Mouse (Mus musculus) testis, postnatal 14 days (tissue): ENCODE measurements around the gene Rdh5.

ENCODE experiments used
- DNase-seq: peaks from one replicate; pipeline ENCODE4 v3.0.0; 2021; ENCODE audit warnings: low spot score

The Rdh5 gene

DNA sequence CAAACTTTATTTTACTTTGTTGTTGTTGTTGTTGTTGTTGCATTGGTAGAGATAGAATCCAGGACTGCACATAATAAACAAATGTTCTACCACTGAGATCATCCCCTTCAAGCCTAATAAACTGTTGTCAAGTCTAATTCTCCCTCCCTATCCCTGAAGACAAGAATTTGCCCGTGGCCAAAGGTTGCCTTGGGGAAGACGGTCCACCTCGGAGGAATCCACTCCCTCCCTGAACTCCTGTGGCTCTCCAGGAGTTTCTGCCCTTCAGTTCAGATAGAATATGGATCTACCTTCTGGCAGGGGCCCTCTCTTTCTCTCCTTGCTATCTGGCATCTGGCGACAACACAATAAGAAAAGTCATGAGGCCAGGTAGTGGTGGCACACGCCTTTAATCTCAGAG lies 17.9 kb downstream of the Rdh5 start:
- DNase-seq: no peak

DNA sequence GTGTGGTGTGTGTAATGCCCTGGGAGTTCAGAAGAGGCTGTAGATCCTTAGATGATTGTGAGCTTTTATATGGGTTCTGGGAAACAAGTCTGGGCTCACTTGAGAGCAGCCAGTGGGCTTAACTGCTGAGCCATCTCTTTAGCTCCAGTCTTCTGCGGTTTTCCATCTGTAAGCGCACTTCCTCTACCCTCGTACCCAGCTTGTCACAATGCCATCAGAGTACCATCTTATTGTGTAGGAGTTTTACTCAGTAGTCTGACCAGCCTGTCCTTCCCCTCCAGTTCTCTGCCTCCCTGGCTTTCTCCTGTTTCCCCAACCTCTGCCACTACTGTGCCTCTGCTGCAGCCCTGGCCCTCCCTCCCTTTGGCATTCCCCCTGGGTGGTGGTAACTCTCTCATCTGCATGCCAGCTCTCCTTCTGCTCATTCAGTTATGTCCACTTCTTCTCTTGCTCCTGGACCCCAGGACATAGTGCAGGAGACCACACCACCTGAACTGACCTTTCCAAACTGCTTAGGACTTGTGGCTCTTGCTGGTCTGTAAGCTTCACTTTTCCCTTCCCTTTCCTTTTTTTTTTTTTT lies 20.2 kb downstream of the Rdh5 start:
- no peak for DNase-seq

- DNase-seq: no peak
Measured at GRCm38 (mm10) chr10:128901409-128901808, 21.3 kb downstream of the Rdh5 start.

- no peak for DNase-seq
Measured at GRCm38 (mm10) chr10:128900698-128901097, 22.0 kb downstream of the Rdh5 start, which contains the start of gene Cd63. Gene Cd63 (plus strand): TSS chr10:128900989.

- DNase-seq: no peak
Measured at GRCm38 (mm10) chr10:128899759-128900490, 22.8 kb downstream of the Rdh5 start.

DNA sequence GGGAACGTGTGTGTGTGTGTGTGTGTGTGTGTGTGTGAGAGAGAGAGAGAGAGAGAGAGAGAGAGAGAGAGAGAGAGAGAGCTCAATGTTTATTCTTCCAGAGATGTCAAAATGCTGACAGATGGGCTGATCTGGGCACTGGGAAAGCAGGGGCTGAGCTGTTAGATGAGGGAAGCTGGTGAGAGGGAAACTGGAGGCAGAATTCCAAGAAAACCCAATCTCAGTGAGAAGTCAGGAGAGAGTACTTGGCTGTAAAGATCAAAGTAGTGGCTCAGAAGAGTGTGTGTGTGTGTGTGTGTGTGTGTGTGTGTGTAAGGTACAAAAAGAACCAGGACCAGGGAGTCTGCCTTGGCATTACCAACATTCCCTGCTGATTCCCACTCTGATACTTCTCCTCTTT lies 25.2 kb downstream of the Rdh5 start:
- no peak for DNase-seq

- DNase-seq: no peak
Measured at GRCm38 (mm10) chr10:128896807-128897206, 25.9 kb downstream of the Rdh5 start.

DNA sequence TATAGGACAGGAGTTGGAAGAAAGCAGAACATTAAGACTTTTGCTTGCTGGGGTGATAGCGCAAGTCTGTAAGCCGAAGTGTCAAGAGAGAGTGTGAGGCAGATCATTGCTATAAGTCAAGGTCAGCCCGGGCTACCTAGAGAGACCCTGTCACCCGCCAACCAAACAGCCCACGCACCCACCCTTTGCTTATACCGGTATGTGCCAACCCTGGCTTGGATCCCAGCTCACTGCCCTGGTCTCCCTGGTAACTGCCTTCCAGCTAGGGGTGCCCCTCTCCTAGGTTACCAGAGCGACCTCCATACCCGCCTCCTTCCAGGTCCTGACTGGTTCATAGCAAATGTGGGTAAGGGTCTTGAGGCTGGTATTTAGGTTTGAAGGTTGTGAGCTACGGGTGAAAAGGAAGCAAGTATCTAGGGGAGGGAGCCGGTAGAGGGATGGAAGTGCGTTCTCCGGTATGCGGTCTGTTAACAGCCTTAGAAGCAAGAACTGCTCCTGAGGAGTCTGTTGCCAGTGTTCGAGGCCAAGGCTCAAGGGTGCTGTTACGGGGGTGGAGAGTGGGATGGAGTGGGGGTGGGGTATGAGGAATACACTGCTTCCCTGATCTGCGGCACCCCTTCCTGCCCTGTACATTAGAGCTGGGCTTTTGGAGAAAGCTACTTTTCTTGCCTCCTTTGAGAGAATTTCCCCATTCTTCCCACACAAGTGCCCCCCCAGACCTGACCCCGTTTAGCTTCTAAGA lies 26.6 kb downstream of the Rdh5 start:
- DNase-seq: no peak

DNA sequence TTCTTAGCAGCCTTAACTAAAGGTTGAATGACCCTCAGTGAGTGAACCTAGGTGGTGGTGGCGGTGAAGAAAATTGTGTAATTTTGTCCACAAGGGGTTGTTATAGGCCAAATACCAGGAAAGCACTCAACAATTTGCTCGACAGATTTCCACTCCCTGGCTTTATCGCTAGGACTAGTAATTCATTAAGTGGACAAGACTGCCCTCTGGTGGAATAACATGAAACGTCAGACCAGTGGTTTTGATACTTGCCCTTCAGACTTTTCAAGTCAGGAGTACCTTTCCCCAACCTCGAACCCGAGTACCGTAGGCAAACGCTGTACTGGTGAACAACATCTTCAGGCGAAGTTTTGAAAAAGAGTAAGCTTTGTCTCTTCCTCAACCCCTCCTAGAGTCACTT lies 27.3 kb downstream of the Rdh5 start:
- peak; percentile 75 for DNase-seq

GRCm38 (mm10) chr10:128892246-128892645 lies 30.4 kb downstream of the Rdh5 start:
- no peak for DNase-seq

- peak; percentile 52 for DNase-seq
Measured at GRCm38 (mm10) chr10:128891296-128892094, 31.2 kb downstream of the Rdh5 start, which contains the start of gene Gdf11. Gene Gdf11 (minus strand): TSS chr10:128891718.

DNA sequence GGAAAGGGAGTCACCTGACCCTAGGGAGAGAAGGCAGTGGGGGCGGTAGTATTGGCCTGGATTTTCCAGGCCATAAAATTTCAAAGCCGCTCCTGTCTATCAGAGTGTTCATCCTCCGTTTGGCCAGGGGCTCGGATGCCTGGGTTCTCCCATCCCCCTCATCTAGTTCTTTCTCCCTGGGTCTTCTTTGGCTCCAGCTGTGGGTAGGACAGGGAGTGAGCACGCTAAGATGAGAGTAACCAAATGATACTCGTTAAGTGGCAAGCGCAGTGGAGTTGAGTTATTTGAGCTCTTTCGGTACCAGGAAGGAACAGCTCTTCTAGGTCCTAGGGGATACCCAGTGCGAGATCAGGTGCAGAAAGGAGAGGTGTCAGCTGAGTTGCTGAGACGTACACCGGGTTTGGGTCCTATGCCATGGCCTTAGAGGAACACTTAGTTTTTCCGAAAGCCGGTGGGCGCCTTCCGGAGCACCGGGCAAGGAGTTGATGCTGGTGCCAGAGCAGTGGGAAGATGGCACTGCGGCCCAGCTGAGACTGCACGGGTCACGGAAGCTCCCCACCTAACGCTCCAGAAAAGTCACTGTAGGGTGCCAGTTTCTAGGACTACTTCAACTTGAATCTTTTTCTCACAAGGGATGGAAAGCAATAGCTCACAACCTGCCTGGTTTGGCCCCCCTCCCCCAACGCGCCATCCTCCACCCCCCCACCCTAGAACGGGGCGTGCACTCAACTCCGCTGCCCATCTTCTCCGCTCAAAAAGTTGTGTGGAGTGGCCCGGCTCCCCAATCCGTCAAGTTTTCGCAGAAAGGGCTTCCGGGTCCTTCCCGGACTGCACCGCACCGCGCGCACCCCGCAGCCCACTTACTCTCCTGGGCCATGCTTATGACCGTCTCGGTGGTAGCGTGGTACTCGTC lies 32.0 kb downstream of the Rdh5 start:
- DNase-seq: no peak

DNA sequence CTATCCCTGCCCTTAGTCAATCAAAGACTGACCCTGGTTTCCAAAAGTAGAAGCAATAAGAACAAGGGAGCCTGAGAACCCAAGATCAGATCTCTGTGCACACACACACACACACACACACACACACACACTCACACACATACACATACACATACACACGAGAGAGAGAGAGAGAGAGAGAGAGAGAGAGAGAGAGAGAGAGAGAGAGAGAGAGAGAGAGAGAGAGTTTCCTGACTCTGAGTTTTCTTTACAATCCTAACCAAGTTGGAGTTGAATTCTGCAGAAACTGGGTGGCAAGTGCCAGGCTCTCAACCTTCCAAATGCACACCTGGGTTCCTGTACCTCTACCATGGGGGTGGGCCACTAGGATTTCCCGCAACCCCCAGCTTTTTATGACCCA lies 32.8 kb downstream of the Rdh5 start:
- DNase-seq: no peak

DNA sequence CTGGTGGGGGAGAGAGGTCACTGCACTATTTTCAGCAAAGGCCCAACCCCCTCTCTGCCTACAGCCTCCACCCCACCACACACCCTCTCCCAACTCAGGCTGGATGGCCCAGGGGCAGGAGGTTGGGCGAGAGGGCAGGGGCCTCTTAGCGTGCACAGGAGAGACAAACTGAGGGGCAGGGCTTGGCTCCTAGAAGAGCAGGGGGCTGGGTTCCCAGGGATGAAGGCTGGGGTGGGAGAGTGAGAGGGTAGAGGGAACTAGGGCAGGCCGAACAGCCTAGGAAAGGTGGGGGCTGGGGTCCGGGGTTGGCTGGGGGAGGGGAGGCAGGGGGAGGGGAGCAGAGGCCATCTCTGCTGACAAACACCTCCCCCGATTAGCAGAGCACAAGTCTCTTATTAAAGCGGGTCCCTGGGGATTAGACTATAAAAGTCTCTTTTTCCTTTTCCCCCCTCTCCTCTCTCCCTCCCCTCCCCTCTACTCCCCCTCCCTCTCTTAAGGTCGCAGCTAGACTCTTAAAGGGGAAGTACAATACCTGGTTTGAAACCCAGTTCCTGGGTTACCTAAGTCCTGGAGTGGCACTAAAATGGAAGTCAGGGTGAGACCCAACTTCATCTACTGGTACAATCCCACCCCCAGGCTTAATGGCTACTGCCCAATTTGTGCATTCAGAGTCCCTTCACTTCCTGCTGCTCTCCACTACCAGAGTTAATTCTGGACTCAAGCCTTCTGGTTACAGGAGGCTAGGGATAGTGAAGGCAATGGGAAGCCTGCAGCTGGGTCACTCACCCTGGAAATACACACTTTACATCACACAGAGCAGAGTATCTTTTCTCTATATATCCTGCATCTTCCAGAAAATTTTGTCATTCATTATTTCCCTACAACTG lies 33.5 kb downstream of the Rdh5 start:
- DNase-seq: no peak

GRCm38 (mm10) chr10:128882067-128882466 lies 40.6 kb downstream of the Rdh5 start:
- no peak for DNase-seq

DNA sequence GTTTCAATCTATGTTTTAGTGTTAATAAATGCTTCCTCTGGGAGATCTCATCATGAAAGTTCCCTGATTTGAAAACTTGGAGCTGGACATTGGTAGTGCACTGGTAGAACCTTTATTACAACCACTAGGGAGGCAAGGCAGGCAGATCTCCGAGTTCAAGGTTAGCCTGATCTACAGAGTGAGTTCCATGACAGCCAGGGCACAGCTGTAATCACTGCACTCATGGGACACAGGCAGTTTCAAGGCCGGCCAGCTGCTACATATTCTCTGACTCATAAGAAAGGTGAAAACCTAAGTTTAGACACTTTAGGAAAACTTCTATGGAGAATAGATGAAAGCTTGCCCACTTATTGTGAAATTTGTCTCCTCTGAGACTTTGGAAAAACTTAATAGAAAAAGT lies 43.9 kb downstream of the Rdh5 start:
- DNase-seq: no peak

DNA sequence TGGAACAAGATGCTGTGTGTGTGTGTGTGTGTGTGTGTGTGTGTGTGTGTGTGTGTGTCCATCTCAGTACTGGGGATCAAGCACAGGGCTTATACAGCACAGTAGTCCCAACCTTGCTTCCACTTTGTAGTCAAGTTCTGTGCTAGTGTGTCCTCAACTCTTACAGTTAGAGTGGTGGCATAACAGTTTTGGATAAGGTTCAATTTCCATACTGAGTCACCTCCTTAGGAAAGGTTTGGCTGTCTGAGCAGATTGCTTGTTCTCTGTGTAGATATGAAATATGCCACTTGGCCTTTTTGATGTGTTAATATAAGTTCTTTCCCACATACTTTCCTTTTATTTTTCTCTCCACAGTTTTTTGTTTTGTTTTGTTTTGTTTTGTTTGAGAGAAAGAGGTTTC lies 44.4 kb downstream of the Rdh5 start:
- no peak for DNase-seq

DNA sequence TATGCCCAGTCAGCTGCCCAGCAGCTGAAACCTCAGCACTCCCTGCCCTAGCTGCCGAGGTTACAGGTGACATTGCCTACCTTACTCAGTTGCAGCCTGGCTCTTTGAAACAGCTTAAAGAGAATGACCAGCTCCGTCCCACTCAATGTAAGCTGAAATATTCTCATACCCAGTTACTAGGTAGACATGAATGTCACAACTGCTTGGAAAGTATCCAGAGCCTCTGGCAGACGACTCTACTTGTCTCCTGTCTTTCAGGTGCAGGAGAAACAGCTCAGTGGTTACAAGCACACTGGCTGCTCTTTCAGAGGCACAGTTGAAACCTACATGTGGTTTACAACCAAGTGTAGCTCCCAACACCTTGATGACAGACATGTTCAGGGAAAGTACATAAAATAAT lies 52.3 kb downstream of the Rdh5 start:
- no peak for DNase-seq

DNA sequence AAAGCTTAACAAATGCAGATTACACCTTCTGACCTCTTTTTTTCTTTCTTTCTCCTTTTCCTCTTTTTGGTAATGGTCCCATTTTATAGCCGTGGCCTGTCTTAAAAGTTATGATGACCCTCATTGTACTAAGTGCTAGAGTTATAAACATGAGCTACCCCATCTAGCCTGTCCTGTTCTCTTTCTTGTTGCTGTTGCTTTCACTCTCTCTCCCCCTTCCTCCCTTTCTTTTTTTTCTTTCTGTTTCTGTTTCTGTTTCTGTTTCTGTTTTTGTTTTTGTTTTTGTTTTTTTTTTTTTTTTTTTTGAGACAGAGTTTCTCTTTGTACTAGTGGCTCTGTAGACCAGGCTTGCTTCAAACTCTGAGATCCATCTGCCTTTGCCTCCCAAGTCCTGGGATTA lies 56.2 kb downstream of the Rdh5 start:
- DNase-seq: no peak

GRCm38 (mm10) chr10:128866042-128866441 lies 56.6 kb downstream of the Rdh5 start:
- DNase-seq: no peak
